Mouse (Mus musculus) lung, postnatal 0 days (tissue): ENCODE results near the gene Arl4c.

ENCODE experiments used
- CTCF ChIP-seq: IDR thresholded peaks from 2 replicates; pipeline ENCODE4 v1.5.1; 2016; ENCODE audit warnings: antibody characterized with exemption, mild to moderate bottlenecking
- EP300 ChIP-seq: IDR thresholded peaks from 2 replicates; pipeline ENCODE4 v1.6.1; 2016; ENCODE audit warnings: antibody characterized with exemption, mild to moderate bottlenecking, control low read depth

DNA sequence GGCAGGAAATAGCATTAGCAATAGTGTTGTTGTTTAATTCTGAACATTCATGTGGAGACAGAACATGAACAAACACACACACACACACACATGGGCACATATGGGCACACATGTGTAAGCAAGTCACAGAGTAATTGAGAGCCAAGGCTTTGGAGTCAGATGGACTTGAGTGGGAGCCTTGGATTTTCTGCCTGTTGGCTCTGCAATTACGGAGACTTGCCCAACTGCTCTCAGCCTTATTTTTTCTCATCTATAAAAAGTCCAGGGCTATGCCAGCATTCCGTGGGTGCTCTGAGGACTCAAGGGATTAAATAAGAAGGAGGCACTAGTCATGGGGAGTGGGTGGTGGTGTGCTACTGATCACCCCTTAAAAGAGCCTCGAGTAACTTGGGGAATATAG is 16.5 kb upstream of the Arl4c start:
- TF ChIP-seq CTCF (no peak), EP300 (no peak)
